Mouse (Mus musculus) cerebellum, adult 11 months (tissue): ENCODE results near the gene Serbp1.

Source experiments
- DNase-seq: peaks from one replicate; pipeline ENCODE4 v3.0.0; 2022

Serbp1 gene

DNA sequence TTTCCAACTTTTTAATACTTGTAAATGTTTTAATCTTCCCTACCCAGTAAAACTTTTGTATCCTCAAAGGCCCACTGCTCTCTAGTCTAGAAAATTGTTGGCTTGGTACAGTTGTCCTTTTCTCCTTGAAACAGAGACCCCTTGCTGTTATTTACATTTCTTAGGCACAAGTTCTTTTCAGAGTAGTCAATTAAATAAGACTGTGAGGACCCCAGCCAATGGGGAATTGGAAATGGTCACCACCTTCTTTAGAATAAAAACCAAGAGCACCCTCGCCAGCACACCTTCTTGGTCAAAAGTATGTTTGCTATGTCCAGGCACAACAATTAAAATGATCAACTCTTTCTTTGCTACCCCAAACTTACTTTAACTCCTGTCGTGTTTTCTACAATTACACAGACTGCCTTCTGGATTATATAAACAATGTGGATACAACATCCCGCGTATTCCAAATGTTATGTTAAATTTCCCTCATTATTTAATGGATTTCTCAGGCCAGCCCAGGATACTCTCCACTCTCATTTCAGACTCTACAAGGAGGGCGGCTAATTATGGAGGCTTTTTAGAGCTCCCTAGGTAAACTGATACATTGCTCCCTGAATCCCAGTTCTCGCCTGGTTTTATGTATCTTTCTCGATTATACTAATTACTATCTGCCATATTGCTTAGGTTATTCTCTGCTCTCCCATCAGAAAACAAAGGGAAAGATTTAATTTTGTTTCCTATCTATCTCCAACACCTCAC, 1.3 kb upstream of the Serbp1 start:
- no peak for DNase-seq

DNA sequence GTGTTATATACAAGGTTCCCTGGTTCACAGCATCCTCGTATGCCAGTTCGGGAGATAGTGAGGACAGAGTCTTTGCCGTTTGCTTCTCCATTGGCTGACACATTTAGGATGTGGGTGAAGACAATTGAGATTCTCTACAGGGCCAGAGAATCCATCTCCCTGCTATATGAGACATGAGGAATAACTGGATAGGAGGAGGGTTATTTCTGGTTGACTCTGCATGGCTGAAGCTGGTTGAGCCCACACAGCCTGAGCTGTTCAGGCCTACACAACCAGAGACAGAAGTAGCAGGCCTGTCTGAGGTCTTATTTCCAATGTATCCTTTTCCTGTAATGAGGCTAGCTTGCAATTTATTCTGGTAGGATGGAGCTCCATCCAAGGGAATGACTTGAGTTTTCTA, 3.3 kb downstream of the Serbp1 start:
- no peak for DNase-seq

DNA sequence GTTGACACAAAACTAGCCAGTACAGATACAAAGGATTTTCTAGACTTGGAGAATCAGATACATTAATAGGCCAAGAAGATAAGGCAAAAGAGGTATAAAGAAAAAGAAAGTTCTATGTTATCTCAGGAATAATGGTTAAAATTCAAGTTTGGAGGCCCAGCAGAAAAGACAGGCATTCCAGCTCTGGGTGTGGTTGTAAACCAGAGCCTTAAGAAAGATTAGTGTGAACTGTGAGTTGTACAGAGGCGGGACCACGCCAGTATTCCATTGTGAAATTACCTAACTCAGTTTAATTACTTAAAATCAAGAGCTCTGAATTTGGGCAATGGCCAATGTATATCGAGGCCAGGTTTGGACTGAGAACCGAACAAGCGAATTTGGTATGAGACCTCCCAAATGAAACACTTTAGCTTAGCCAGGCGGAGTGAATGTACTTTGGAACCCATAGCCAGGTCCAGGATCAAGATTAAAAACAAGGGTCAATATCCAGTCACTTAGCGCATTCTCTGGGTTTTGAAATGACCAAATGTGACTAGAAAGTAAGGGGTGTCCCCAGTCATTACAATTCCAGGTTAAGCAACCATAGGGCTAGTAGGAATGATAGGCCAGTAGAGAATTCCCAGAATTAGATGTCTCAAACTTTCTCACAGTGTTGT, 5.9 kb downstream of the Serbp1 start:
- DNase-seq, result no peak

DNA sequence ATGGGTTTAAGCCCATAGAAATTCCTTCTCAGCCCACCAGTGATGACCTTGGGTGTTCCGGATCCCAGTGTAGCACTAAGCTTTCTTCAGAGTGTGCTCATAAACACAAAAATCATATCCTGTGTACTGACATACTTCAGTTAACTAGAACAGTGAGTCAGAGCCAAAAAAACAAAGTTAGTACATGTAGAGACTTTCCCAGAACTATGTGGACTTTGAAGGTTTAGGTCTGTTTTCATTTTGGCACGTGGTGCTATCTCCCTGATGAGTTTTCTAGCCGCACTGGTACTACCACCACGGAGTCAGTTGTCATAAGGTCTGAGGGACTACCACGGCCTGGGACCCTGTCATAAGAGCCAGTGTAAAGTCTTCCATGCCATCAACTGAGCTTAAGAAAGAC, 6.5 kb downstream of the Serbp1 start:
- DNase-seq, result no peak

DNA sequence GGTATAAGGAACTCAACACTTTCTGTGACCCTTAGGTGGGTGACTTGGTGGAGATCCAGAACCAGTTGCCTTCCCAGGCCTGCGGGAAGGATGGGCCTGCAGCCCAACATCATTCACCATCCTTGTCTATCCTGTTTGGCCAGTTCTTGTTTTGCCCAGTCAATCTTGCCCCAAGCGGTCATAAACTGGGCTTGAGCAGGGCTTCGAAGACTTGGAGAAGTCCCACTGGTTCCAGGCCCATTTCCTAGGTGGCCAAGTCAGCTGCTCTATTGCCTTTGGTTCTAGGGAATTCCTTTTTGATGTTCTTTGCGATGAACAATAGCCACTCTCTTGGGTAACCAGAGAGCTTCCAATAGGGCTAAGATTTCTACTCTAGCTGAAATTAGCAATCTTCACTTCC, 13.1 kb downstream of the Serbp1 start:
- DNase-seq, result no peak

DNA sequence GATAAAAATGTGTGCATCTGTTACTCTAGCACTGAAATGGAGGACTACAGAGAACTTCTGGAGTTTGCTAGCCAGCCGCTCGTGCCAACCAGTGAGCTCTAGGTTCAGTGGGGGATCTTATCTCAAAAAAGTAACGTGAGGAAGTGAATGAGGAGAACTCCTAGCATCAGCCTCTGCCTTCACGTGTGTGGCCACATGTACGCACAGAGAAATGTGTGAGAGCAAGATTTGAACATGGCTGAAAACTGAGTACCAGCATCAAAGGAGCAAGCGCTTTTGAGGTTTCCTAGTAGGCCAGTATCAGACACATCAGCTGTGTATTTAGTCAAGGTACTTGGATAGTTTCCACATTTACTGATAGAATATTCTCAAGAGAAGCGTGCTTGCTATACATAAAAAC, 27.0 kb downstream of the Serbp1 start:
- no peak for DNase-seq

DNA sequence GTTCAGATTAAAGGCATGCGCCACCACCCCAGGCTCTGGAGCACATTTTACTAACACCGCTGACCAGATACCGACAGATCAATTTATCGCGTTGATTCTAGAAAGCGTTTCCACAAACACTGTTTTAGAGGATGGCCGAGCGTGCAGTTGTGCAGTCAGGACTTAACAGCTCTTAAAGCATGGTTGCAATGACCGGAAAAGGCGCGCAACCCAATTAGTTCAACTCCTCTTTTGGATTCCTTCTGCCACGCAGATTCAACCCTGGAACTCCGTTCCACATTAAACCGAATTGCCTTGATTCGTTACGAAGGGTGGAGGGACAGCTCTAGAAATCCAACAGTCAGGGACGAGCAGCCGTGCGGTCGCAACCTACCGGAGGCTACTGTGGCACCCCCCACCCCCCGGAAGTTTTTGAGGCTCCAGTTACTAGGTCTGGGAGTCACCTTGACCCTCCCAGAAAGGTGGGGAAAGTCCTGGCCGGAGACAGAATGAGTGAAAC, 28.2 kb downstream of the Serbp1 start:
- DNase-seq, result no peak

DNA sequence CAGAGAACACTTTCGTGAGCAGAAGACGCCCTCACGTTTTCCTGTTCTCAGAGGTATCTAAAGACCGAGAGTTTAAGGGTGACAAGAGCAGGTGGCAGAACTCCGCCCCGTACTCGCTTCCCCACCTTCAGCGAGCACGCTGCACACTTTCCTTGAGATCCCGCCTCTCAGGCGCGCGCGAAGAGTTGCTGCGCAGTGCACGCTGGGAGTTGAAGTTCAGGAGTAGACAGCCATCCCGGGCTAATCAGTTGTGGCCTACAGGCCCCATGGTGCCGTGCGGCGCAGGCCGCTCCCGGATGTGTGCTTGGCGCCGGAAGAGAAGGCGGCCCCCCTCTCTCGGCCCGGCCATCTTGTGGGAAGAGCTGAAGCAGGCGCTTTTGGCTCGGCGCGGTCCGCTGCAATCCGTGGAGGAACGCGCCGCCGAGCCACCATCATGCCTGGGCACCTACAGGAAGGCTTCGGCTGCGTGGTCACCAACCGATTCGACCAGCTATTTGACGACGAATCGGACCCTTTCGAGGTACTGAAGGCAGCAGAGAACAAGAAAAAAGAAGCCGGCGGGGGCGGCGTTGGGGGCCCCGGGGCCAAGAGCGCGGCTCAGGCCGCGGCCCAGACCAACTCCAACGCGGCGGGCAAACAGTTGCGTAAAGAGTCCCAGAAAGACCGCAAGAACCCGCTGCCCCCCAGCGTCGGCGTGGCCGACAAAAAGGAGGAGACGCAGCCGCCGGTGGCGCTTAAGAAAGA, 28.9 kb downstream of the Serbp1 start:
- DNase-seq, result peak; percentile 95

DNA sequence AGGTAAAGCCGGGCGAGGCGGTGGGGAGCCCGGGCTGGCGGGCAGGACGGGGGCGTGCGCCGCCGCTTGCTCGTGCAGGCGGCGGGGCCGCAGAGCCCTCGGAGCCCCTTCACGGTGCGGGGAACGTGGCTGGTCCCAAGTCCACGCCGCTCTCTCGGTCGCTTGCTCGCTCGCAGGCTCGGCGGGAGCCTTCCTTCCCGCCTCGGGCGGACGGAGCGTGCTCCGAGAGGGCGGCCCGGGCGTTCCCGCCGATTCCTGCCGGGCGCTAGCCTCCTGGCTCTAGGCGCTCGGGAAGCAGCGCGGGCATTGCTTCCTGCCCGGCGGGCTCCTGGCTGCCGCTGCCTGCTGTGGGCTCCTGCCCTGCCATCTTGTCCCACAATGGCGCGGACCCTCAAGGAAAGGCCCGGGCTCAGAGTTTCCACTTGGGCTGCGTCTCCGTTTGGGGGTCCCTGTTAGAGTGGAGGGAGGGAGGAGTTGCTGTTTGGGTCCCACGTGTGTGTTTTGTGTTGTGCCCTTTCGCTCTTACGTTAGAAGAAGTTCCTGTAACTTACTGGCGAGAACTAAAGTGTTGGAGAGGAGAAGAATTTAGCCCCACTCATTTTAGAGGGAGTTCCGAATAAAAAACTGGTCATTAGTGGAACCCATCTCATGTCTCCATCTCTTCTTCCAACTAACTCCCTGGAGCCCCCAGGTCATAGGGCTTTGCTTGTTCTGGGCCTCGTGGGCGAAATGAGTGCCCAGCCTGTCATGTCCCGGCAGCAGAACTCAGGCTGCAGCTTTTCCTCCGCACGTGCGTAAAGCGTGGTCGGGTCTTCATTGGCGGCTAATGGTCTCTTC, 29.6 kb downstream of the Serbp1 start:
- peak; percentile 14 for DNase-seq

DNA sequence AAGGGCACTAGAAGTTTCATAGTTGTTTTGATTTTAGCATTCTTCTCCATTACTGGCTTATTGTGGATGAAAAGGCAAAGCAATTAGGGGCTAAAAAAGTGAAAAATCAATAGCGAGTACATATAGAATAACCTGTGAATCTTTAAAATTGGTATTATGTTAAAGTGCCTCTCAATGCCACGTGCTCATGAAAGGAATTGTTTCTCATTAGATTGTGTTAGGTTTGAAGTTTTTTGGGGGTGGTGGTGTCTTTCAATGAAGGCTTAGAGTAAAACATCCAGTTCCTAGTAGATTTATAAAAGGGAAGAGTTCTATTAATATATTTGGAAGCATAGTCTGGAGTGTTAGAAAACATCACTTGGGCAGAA, 30.3 kb downstream of the Serbp1 start:
- DNase-seq, result no peak

DNA sequence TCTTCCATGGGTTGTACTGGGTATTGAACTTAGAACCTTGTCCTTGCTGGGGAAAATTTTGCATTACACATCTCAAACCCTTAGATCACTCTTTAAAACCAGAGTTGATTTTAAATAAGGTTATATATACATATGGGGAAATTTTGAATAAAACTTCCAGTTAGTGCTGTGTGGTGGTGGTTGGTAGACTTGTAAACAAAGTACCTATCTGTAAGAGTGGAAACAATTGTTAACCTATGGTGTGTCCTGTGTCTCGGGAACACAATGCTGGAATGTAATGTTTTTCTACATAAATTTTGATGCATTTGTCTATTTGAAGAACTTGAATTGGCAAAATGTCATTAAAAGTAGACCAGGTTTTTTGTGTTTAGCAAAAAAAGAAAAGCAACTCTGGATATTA, 31.0 kb downstream of the Serbp1 start:
- no peak for DNase-seq

DNA sequence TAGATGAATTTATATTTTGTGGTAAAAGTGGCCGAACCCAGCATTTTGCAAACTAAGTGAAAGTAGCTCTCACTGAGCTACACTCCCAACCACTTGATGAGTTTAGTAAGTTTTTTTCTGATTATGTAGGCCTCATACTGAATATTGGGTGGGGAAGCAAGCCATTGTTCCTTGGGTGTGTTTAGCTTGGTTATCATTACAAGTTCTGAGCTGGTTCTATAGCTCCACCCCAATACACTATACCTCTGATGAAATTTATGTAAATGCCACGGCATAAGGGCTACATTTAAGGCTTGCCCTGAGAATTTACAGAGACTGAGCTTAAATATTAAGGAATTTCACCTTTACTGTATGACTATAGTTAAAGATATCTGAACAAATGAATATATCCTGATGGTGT, 31.5 kb downstream of the Serbp1 start:
- DNase-seq, result no peak

DNA sequence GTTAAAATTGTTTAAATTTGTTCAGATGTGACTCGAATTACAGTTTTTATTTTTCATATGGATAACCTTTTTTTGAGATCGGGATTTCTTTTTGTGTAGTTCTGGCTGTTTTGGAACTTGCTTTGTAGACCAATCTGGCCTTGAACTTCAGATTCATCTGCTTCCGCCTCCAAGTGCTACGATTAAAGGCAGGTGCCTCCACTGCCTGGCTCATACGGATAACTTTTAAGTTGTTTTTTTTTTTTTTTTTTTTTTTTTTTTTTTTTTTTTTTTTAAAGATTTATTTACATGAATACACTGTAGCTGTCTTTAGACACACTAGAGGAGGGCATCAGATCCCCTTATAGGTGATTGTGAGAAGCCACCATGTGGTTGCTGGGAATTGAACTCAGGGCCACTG, 40.0 kb downstream of the Serbp1 start:
- DNase-seq, result no peak

DNA sequence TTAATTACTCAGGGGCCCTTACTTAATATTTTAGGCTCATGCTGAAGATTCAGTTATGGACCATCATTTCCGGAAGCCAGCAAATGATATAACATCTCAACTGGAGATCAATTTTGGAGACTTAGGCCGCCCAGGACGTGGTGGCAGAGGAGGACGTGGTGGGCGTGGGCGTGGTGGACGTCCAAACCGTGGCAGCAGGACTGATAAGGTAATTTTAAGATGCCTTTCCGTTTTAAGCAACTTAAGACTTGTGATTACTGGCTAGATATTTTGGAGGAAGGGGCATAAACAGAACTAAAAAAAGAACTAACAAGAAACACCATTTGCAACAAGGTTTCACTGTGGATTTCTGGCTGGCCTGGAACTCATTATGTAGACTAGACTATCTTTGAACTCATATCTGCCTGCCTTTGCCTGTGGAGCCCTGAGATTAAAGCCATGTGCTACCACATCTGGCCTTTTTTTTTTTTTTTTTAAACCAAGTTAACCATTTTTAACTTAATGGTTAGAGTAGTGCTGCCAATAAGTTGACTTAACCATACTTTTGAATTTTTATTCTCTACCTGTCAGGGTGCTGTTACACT, 43.7 kb downstream of the Serbp1 start:
- no peak for DNase-seq

DNA sequence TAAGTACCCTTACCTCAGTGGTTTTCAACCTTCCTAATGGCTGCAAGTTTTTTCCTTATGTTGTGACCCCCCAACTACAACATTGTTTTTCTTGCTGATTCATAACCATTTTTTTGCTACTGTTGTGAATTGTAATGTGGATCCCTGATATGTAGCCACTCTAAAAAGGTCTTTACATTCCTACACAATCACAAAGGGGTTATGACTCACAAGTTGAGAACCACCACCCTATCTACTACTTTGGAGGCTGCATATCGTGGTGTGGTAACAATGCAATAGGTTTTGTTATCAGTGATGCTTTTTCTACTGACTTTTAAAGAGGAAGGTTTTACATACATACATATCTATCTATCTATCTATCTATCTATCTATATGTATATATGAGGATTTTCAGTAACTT, 44.9 kb downstream of the Serbp1 start:
- no peak for DNase-seq

DNA sequence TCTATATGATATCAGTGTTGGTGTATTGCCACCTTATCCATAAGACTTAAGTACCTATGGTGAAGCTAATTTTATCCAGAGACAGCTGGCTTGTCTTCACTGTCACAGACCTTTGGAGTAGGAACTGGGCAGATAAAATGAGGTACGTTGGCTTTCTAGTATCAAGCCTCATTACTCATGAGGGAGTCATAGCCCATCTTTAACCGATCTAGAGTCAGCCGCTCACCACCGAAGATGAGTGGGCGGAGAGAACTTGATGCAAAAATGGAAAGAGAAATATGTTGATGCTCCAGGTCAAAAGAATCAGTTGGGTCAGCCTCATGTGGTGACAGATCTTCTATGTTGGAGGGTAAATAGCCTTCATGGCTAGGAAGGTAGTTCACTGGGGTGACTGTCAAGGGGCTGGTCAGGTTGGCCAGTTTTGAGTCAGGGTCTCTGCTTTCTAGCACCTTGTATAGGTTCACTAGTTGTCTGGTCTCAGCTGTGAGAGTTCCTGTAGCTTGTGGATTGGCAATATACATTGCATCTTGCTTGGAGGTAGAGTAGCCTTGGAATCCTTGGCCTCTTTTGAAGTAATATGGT, 54.2 kb downstream of the Serbp1 start:
- DNase-seq, result no peak

DNA sequence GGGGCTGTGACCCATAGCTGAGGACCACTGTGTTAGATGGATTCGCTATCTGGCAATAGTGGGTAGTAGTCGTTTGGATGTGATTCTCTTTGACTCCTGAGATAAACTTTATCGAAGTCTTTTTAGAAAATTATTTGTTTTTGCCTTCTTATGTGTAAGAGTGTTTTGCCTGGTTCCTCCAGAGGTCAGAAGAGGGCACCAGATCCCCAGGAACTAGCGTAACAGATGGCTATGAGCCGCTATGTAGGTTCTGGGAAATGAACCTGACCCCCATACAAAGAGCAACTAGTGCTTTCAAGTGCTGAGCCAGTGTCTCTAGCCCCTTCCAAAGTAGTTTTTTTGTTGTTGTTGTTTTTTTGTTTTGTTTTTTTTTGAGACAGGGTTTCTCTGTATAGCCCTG, 58.1 kb downstream of the Serbp1 start:
- DNase-seq, result no peak

DNA sequence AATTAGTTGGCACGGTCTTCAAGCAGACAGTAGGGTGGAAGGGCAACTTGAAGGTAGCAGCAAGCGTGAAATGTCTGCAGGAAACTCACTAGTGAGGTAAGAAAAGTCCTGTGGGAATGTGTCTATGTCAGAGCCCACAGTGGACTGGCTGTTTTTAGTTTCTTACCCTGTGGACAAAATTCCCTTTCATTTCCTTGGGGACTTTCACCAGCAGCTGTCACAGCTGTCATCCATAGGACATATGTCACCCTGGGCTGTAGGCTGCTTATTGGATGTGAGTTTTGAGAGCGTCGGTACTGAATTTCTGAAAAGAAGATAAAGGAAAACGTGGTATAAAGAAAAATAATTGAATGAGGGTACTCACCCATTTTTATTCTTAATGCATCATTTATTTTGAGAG, 60.8 kb downstream of the Serbp1 start:
- no peak for DNase-seq

DNA sequence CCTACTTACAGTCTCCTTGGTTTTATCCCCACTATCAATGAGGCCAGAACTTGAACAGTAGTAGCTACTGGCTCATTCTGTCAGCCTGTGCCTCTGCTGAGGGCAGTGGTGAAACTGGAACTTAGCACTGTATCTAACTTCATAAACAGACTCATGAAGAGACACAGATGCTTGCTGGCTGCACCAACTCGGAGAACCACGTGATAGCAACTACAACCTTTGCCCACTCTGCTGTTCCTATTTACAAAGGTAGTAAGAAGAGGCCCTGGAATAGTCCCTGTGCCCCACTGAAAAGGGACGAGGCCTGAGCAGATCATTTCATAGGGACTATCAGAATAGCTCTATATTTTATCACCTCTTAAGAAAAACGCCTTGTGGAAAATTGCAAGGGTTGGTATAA, 62.3 kb downstream of the Serbp1 start:
- no peak for DNase-seq

DNA sequence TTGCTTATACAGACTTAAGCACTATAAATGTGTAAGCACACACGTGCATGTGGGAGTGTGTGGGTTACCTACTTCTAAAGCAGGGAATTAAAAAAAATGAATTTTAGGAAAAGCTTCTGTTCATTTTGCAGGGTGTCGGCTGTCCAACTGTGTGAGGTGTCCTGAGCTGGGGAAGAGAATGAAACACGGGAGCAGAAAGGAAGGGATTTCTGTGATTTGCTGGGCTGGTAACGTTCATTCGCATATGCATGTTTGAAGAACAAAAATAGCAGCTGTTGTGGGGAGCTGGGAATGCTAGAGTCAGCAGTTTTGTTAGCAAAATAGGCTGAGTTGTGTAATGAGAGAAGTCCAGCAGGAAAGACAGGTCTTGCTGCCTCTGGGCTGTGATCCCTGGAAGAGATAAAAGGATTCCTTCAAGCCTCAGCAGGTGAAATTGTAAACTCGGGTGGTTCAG, 62.8 kb downstream of the Serbp1 start:
- no peak for DNase-seq

DNA sequence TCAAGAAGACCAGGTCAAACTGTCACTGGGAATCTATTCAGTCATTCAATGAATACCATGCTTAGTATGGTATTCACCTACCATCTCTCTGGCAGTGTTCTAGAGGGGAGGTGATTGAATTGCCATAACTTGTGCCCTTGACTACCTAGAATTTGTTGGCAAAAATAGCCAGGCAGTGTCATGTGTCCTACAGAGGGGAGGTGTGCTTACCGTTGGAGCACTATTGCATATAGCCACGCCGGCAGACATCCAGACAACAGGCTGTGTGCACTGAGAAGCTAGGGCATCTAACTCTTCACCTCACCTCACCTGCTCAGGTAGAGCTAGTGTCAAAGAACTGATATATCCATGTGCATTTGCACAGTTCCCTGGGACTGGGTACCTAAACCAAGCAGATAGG, 63.3 kb downstream of the Serbp1 start:
- DNase-seq, result no peak

DNA sequence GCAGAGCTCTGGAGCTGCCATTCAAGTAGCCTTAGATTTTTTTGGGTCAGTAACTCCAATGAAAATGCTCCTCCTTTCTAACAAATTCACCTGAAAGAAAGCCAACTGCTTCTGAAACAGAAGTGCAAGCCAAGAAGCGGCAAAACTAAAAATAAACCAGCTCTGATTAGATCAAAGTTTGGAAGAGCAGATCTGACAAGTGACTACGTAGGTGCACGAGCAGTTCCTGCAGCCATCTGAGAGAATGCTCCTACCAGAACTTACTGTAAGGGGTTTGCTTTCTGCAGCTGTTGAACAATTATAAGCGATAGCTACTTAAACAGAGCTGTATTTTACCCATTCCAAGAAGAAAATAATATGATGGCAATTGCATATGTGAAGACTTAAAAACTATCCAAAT, 64.5 kb downstream of the Serbp1 start:
- DNase-seq, result no peak
